In the genomic region with DNA sequence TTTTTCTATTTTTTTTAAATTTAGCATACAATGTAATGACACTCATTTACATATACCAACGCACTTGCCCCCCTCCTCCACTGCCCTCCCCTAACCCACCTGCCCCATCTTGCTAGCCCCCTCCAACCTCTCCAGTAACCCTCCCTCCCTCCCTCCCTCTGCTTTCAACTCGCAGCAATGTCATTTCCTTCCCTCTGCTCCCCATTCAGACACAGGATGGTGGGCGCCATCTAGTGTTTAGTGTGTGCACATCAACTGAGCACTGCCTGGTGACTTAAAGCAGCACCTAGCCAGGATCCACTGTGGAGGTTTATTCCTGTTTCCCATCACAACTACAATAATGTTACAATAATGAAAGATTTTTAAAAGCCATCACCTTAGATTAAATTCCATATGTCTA, we compare ENCODE assay signal across 8 mouse cellular contexts.
DNase-seq lines count a peak whose midpoint lies in the region; ATAC-seq and TF ChIP-seq lines count a peak whose summit lies in the region.

No protein-coding gene starts in this region.

- H3K27ac ChIP-seq in hindbrain, embryonic 10.5 days = no peak overlapping the region
- peak overlapping the region; percentile 69; the same call in 1 of the 2 replicates for H3K27ac ChIP-seq in layer of hippocampus, adult 2 months

- peak; percentile 95 for ATAC-seq in megakaryocyte, adult 5-6 weeks (ENCODE audit: poor library complexity, severe bottlenecking)

- H3K27me3 ChIP-seq in hindbrain, embryonic 10.5 days (ENCODE audit: insufficient read depth, poor library complexity, severe bottlenecking) = no peaks in the 10 kb centered on the region

- H3K4me1 ChIP-seq in hindbrain, embryonic 10.5 days (replicated peaks) = no peaks in the 10 kb centered on the region

- no peaks in the 10 kb centered on the region for H3K9me3 ChIP-seq in hindbrain, embryonic 10.5 days

- peak; percentile 77 for TF ChIP-seq CTCF in layer of hippocampus, adult 2 months (conservative IDR thresholded peaks at IDR 0.05)

- DNase-seq in gastrocnemius, adult 18-20 months (ENCODE audit: low spot score) = peak; percentile 16
- no peak for DNase-seq in gastrocnemius, postnatal 25 days
- peak; percentile 62 for DNase-seq in adrenal gland, postnatal 25 days
- peak; percentile 55 for DNase-seq in embryo, embryonic 9.5 days (ENCODE audit: extremely low spot score)
- DNase-seq in hindbrain, embryonic 10.5 days (ENCODE audit: low spot score) = peak; percentile 69
- DNase-seq in layer of hippocampus, adult 2 months (ENCODE audit: low spot score in 2 of 2) = peak; percentile 81 to 82
- DNase-seq in right cerebral cortex, postnatal 10 days (ENCODE audit: low spot score in 2 of 2) = peak; percentile 72 to 81

- H3K36me3 ChIP-seq in hindbrain, embryonic 10.5 days = no peaks in the 10 kb centered on the region

- no peak overlapping the region for H3K4me3 ChIP-seq in hindbrain, embryonic 10.5 days
- H3K4me3 ChIP-seq in layer of hippocampus, adult 2 months = no peak overlapping the region

- 7% methylated on average over 3 of the region's 3 CpGs for WGBS in hindbrain, embryonic 10.5 days
